Mouse (Mus musculus) erythroblast, embryonic 14.5 days (primary cell): ENCODE results near the gene Vat1l.

Source experiments
- GATA1 ChIP-seq: IDR thresholded peaks from 2 replicates; pipeline ENCODE4 v1.6.1; 2012; ENCODE audit warnings: low read length, inconsistent platforms, mixed read lengths
- TAL1 ChIP-seq: IDR thresholded peaks from 3 replicates; pipeline ENCODE4 v1.6.1; 2012; ENCODE audit warnings: low read length, inconsistent platforms, mixed read lengths

DNA sequence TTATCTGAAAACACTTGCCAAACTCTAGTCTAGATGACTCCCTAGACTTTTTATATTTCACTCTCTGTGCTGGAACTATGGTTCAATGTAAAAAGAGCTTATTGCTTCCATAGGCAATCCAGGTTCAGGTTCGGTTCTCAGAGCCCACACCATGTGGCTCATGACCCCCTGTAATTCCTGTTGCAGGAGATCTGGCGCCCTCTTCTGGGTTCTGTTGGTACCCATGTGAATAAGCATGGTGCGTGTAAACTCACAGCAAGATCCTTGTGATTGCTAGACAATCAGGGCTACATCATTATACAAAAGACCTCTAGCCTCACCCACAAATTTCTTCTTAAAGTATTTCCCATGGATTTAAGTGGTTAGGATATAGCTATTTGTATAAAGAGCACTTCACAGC, 28.7 kb upstream of the Vat1l start:
- TF ChIP-seq GATA1, result no peak
- no peak for TF ChIP-seq TAL1
